Mouse (Mus musculus) urinary bladder, adult 18-20 months (tissue): Measurements from ENCODE around the gene Prps2.
"Not testable (repeated sequence)": the region's sequence is repeated elsewhere in the genome, so short reads cannot be mapped to it uniquely, and the experiment has no call there.

Experiments
- DNase-seq, 2 experiments: peaks; one replicate each; pipeline ENCODE4 v3.0.0; 2022; ENCODE audit warnings: low spot score in 2 of 2, mixed read lengths in 2 of 2

The Prps2 gene

DNA sequence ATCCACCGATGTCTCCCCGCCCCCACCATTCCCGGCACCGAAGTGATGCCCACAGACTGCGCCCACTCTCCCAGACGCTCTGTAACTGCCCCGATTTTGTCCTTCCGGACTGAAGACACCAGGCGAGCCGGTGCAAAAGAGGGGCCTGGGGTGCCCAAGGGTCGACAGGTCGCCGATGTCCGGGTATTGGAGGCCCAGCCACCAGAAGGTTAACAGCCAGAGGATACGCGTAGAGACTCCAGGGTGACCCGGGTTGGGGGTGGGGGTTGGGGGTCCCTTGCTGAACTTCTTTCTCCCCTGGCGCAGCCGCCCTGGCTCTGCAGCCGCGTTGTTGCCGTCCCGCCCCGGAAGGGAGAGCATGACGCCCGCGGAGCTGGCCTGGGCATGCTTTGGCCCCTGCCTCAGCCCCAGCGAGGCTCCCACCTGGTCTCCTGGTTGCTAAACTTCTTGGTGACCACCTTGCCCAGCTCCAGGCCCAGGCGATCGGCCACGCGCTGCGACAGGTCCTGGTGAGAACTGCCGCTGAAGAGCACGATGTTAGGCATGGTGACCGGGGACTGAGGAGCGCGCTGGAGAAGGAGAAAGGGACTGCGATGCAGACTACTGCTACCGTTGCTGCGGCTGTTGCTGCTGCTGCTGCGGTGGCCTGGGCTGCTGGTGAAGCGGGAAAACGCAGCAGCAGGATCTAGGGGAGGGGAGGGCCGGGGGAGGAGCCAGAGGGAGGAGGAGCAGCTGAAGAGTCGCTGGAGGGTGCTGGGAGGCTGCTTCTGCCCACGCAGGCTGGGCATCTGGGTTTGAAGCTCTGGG, at the start of gene Prps2:
Gene Prps2, minus strand, starts transcription at position 703 of the 807 bp plus-strand sequence.
- DNase-seq: peak in 1 of 2 experiments; percentile 37

DNA sequence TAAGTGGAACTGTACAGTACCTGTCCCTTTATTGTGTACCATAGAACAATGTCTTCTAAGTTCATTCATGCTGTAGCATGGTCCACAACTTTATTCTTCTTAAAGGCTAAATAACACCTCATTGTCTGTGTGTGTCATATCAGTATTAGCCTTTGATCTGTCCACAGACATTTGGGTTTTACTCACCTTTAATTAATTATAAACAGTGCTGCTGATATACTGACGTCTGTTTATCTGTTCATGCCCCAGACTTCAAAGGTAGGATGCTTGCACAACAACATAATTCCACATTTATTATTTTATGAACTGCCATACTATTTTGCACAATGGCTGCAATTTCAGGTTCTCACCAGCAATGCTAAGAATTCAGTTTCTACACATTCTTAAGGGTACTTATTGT, 35.1 kb upstream of the Prps2 start:
- no peak for DNase-seq

GRCm38 (mm10) chrX:167394940-167395339, 12.4 kb upstream of the Prps2 start:
- no peak for DNase-seq

DNA sequence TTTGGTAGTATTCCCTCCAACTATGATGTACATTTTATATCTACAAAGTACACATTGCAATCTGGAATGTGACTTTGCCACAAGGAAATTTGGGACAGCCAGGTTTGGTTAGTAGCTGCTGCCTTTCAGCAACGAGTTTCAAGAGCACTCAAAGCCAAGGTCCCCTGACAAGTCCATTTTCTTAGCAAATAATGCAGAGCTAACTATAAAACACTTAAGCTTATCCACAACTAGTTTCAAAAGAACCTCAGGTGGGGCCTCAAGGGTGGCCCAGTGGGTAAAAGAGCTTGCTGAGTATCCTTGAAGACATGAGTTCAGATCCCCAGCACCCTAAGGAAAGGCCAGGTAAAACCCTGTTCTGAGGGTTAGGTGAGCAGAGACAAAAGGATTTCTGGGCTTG, 4.1 kb upstream of the Prps2 start:
- DNase-seq: no peak

DNA sequence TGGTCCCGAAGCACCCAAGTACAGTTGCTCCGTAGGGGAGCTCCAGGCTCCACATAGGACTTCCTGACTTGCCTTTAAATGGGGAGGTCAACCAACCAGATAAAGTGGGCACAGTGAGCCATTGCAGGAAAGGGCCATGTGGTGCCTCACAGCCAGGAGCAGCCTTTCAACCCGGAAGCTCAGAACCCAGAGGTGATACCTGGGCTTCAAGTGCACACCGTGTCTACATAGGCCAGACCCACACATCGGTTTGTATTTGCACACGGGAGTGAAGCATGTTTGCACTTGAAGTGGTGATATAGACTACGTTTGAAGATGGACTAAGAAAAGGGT, 271 bp upstream of the Prps2 start:
- no peak for DNase-seq

GRCm38 (mm10) chrX:167381583-167382046, 934 bp downstream of the Prps2 start:
- no peak for DNase-seq

GRCm38 (mm10) chrX:167380073-167380472, 2.5 kb downstream of the Prps2 start:
- no peak for DNase-seq

DNA sequence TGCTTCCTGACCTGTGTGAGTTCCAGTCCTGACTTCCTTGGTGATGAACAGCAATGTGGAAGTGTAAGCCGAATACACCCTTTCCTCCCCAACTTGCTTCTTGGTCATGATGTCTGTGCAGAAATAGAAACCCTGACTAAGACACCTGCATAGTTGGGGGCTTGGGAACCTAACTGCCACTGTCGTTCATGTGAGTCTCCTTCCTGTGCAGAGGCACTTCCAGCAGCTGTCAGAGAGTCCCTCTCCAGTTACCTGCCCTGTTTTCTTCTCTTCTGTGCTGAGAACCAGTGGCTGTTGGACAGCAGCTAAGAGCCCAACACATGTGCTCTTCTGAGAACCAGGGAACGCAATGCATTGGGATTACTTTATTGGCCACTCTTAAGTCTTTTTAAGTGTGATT, 21.3 kb downstream of the Prps2 start:
- DNase-seq: not testable (repeated sequence)

- no peak for DNase-seq
Observed at GRCm38 (mm10) chrX:167359704-167360103, 22.8 kb downstream of the Prps2 start.

DNA sequence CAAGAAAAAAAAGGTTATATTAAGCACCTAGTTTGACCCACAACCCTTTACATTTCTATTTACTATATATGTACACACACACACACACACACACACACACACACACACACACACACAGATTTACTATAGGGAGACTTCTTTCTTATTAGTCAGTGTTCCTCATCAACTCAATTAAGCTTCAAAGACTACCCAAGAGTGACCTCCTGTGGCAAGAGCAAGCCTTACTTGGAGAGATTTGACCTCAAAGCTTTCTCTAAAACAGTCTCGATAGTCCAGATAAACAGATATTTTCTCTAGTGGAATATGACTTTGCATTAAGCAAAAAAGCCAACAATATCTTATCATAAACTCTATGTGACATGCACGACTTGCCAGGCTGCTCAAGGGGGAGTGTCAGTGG, 25.1 kb downstream of the Prps2 start:
- no peak for DNase-seq

GRCm38 (mm10) chrX:167355965-167356364, 26.6 kb downstream of the Prps2 start:
- no peak for DNase-seq

- no peak for DNase-seq
Observed at GRCm38 (mm10) chrX:167353617-167354016, 28.9 kb downstream of the Prps2 start.

GRCm38 (mm10) chrX:167346440-167346839, 36.1 kb downstream of the Prps2 start:
- DNase-seq: no peak

DNA sequence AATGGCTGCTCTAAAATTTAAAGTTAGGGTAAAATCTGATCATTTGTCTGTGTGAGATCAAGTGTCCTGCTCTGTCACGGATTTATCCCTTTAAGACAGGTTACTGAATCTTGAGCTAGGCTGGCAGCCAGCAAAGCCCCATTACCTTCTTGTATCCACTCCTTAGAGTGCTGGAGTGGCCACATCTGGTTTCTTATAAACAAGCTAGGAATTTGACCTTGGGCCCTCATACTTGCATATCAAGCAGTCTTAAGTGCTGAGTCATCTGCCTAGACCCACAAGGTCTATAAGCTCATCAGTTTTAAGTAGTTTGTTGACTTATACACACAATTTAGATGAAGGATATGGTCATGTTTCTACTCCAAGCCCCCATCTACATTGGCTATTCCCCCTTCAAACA, 38.2 kb downstream of the Prps2 start:
- no peak for DNase-seq

DNA sequence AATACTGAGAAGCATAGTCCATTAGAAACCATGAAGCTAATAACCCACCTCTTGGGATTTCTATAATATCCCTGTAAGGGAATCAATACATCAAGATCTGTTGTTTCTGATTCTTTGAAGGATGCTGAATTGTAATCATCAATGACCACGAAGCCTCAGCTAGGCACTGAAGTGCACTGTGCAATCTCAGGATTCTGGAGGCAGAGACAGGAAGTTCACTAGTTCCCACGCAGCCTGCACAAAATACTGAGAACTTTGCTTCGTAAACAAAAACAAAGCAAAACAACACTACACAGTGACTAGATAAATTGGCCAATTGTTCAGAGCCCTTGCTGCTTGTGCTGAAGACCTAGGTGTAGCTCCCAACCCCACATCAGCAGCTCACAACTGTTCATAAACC, 40.7 kb downstream of the Prps2 start:
- no peak for DNase-seq

DNA sequence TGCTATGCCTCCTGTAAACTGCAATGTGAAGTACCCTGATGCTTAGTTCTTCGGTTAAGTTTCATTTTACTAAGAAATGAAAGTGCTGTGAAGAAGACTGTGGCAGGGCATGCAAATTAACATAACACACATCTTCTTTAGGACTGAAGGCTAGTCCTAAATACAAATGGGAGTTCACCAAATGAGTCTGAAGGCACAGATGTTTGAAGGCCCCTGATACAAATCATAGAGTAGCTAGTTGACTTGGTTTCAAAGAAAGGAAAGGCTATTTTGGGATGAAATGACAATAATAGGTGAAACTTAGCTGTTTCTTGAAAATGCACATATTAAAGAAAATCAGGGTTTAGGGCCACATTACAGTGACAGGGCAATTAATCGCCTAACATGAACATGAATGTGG, 42.4 kb downstream of the Prps2 start:
- no peak for DNase-seq

GRCm38 (mm10) chrX:167337990-167338389, 44.6 kb downstream of the Prps2 start:
- DNase-seq: no peak

DNA sequence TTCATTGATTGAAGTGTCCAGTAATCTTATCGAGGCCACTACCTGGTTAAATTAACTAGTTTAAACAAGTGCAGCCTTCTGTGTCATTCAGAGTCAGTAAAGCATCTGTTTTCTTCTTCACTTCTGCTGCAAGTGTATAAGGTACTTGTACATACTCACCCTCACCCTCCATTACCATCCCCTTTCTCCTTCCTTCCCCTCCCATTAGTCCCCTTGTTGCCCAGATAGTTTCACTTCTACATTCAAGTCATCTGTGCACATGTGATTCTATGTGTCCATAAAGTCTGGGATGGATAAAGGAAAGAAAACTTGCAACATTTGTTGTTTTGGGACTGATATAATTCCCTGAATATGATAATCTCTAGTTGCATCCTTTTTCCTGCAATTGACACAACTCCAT, 48.0 kb downstream of the Prps2 start:
- DNase-seq: no peak

DNA sequence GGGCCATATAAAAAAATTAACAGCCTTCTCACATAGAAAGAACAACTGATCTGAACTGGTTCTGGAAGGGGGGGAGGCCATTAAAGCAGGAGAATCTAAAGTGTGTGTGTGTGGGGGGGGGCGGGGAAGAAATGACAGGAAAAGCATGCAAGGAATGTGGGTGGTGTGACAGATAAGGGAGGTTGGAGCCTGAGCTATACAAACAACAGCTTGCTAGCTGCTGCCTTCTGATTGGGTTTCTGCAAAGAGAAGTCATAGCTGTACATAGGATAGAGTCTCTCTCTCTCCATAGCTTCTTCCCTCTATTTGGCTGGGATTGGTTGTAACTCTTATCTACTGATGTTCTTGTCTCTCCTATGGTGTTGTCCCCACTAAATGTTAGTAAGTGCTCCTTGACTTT, 49.9 kb downstream of the Prps2 start:
- no peak for DNase-seq

GRCm38 (mm10) chrX:167330993-167331392, 51.6 kb downstream of the Prps2 start:
- DNase-seq: no peak

DNA sequence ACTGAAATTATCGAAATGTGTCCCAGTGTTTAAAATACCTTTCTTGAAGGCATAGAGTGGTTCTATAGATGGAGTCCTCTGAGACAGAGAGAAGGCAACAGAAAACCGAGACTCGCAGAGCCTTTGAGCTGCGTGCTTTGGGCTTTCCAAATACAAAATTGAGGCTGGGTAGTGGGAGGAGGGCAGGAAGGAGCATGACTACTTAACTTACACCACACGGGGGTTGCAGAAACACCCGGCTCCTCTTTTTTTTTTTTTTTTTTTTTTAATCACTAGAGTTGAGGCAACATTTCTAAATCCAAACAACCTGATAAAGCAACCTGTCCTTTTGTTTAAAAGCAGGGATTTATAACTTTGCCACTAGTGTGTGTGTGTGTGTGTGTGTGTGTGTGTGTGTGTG, 52.1 kb downstream of the Prps2 start, which contains the start of gene Tlr7:
Gene Tlr7, minus strand, starts transcription at position 160 of the 400 bp plus-strand sequence.
- DNase-seq: no peak

GRCm38 (mm10) chrX:167329620-167330019, 52.9 kb downstream of the Prps2 start:
- no peak for DNase-seq

GRCm38 (mm10) chrX:167329098-167329497, 53.5 kb downstream of the Prps2 start:
- no peak for DNase-seq

DNA sequence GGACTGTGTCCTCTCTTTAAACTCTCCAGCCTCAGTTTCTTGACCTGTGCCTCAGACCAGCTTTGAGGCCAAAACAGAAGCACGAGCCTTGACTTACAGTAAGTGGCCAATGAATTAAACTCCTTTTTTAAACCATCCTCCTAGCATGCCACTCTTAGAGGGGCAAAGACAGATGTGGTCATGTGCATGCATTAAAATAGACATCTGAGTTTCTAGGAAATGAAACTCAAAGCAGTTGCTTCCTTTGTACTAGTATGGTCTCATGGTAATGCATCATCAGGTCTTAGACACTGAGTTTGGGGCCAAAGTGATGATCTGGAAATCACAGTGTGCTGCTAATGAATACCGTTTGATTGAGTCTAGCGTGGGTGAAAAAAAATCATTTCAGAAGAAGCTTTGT, 54.0 kb downstream of the Prps2 start:
- DNase-seq: no peak
